Mouse (Mus musculus): ENCODE data around the gene Pcyt1a. TPM values are rescaled to one million over a fixed set of nuclear protein-coding genes. Genes with fewer than 3 reads are reported as not detected.

Pcyt1a gene
- total and polyA plus RNA-seq, 3 experiments: 17.0 to 25.7 (median 21.1) TPM

- no peaks in the 10 kb centered on the region for H3K36me3 ChIP-seq (replicated peaks in 1 of 2; ENCODE audit: control insufficient read depth in 1 of 2, insufficient read depth in 1 of 2, low read length in 1 of 2)
Measured at GRCm38 (mm10) chr16:32510399-32511337, 79.9 kb downstream of the Pcyt1a start.

GRCm38 (mm10) chr16:32511338-32511734 is 80.6 kb downstream of the Pcyt1a start:
- H3K79me2 ChIP-seq (replicated peaks; ENCODE audit: control insufficient read depth, extremely low read depth, insufficient read depth, poor library complexity, severe bottlenecking): no peaks in the 10 kb centered on the region
- in situ Hi-C loops (cut with MboI; ENCODE audit: low pct_ligation_motif_present, low pct_unique_long_range_greater_than_20kb, low sequenced_read_pairs) (loop anchor here (5.0 kb wide), 1 partner anchor 121 kb away; no protein-coding TSS in a partner anchor), dilution Hi-C loops (cut with MboI; ENCODE audit: extremely low pct_ligation_motif_present, extremely low pct_unique_long_range_greater_than_20kb, low sequenced_read_pairs) (no loop called here)
- TF ChIP-seq ZMIZ1 (IDR thresholded peaks at IDR 0.05; ENCODE audit: low read depth, low read length) (no peak), MEF2A (IDR thresholded peaks at IDR 0.05; ENCODE audit: borderline replicate concordance, low read depth, low read length) (no peak), ELF1 (IDR thresholded peaks at IDR 0.05; ENCODE audit: low read depth, low read length) (no peak), SIN3A (IDR thresholded peaks at IDR 0.05; ENCODE audit: low read length) (no peak), MAFK (IDR thresholded peaks at IDR 0.05; ENCODE audit: insufficient replicate concordance, low read length) (no peak), NRF1 (IDR thresholded peaks at IDR 0.05; ENCODE audit: low read depth, low read length) (no peak), USF1 (IDR thresholded peaks at IDR 0.05; ENCODE audit: low read depth, low read length) (no peak), E2F4 (IDR thresholded peaks at IDR 0.05; ENCODE audit: insufficient replicate concordance, low read depth, low read length) (no peak), CTCF (conservative IDR thresholded peaks at IDR 0.05 in 1 of 2, IDR thresholded peaks at IDR 0.05 in 1 of 2; ENCODE audit: low read depth in 2 of 2, low read length in 2 of 2) (no peak), MAX (IDR thresholded peaks at IDR 0.05; ENCODE audit: low read length) (no peak), RCOR1 (conservative IDR thresholded peaks at IDR 0.05; ENCODE audit: low read depth, low read length) (no peak), USF2 (conservative IDR thresholded peaks at IDR 0.05; ENCODE audit: low read depth, low read length) (no peak), ETS1 (conservative IDR thresholded peaks at IDR 0.05; ENCODE audit: low read depth, low read length) (no peak), ZC3H11A (IDR thresholded peaks at IDR 0.05; ENCODE audit: low read depth, low read length) (no peak), CHD2 (IDR thresholded peaks at IDR 0.05; ENCODE audit: low read length) (no peak), MAZ (IDR thresholded peaks at IDR 0.05; ENCODE audit: low read depth, low read length) (no peak), GABPA (IDR thresholded peaks at IDR 0.05; ENCODE audit: insufficient replicate concordance, low read depth, low read length) (no peak), POLR2AphosphoS2 (IDR thresholded peaks at IDR 0.05; ENCODE audit: low read depth, low read length) (no peak), RAD21 (IDR thresholded peaks at IDR 0.05; ENCODE audit: low read depth, low read length) (no peak), POLR2A (IDR thresholded peaks at IDR 0.05; ENCODE audit: low read depth, low read length) (no peak)
- no peak overlapping the region for H3K4me3 ChIP-seq (replicated peaks in 1 of 3; ENCODE audit: low read depth in 2 of 3, low read length in 2 of 3, poor library complexity in 1 of 3)
- H3K27me3 ChIP-seq (replicated peaks): peaks cover 2% of the 10 kb centered on the region
- no peak overlapping the region for H3K9ac ChIP-seq (ENCODE audit: insufficient read depth, low read depth)
- no peaks in the 10 kb centered on the region for H3K9me3 ChIP-seq (replicated peaks; ENCODE audit: low read length)
- DNase-seq (ENCODE audit: extremely low read depth): no peak
- no peaks in the 10 kb centered on the region for H3K36me3 ChIP-seq (replicated peaks in 1 of 2; ENCODE audit: control insufficient read depth in 1 of 2, insufficient read depth in 1 of 2, low read length in 1 of 2)
- no peak overlapping the region for H3K4me2 ChIP-seq (ENCODE audit: insufficient read depth, low read depth, poor library complexity, severe bottlenecking)
- H3K4me1 ChIP-seq (ENCODE audit: control insufficient read depth in 1 of 2, insufficient read depth in 2 of 2): peaks cover 0 to 2% of the 10 kb centered on the region in 2 experiments; a peak in 1 of 4 replicates
- H3K27ac ChIP-seq (ENCODE audit: insufficient read depth, low read depth): no peak overlapping the region

More at GRCm38 (mm10) chr16:32510399-32511337, 79.9 kb downstream of the Pcyt1a start:
- Histone ChIP-seq H3K79me2 (replicated peaks; ENCODE audit: control insufficient read depth, extremely low read depth, insufficient read depth, poor library complexity, severe bottlenecking) (no peaks in the 10 kb centered on the region), H3K4me1 (ENCODE audit: control insufficient read depth in 1 of 2, insufficient read depth in 2 of 2) (peaks cover 0 to 2% of the 10 kb centered on the region in 2 experiments; a peak in 1 of 4 replicates), H3K9ac (ENCODE audit: insufficient read depth, low read depth) (no peak overlapping the region), H3K27ac (ENCODE audit: insufficient read depth, low read depth) (no peak overlapping the region), H3K9me3 (replicated peaks; ENCODE audit: low read length) (no peaks in the 10 kb centered on the region), H3K4me3 (replicated peaks in 1 of 3; ENCODE audit: low read depth in 2 of 3, low read length in 2 of 3, poor library complexity in 1 of 3) (no peak overlapping the region), H3K27me3 (replicated peaks) (peaks cover 2% of the 10 kb centered on the region), H3K4me2 (ENCODE audit: insufficient read depth, low read depth, poor library complexity, severe bottlenecking) (no peak overlapping the region)
- in situ Hi-C loops (cut with MboI; ENCODE audit: low pct_ligation_motif_present, low pct_unique_long_range_greater_than_20kb, low sequenced_read_pairs): loop anchor here (5.0 kb wide), 1 partner anchor 122 kb away; no protein-coding TSS in a partner anchor
- dilution Hi-C loops (cut with MboI; ENCODE audit: extremely low pct_ligation_motif_present, extremely low pct_unique_long_range_greater_than_20kb, low sequenced_read_pairs): no loop called here
- TF ChIP-seq E2F4 (IDR thresholded peaks at IDR 0.05; ENCODE audit: insufficient replicate concordance, low read depth, low read length) (no peak), USF1 (IDR thresholded peaks at IDR 0.05; ENCODE audit: low read depth, low read length) (no peak), HCFC1 (IDR thresholded peaks at IDR 0.05; ENCODE audit: low read depth, low read length) (no peak), PAX5 (IDR thresholded peaks at IDR 0.05; ENCODE audit: low read length) (no peak), RCOR1 (conservative IDR thresholded peaks at IDR 0.05; ENCODE audit: low read depth, low read length) (no peak), ZC3H11A (IDR thresholded peaks at IDR 0.05; ENCODE audit: low read depth, low read length) (no peak), JUN (IDR thresholded peaks at IDR 0.05; ENCODE audit: insufficient read depth, low read depth, low read length) (no peak), IRF4 (IDR thresholded peaks at IDR 0.05; ENCODE audit: low read depth, low read length) (no peak), ELF1 (IDR thresholded peaks at IDR 0.05; ENCODE audit: low read depth, low read length) (no peak), USF2 (conservative IDR thresholded peaks at IDR 0.05; ENCODE audit: low read depth, low read length) (no peak), CTCF (conservative IDR thresholded peaks at IDR 0.05 in 1 of 2, IDR thresholded peaks at IDR 0.05 in 1 of 2; ENCODE audit: low read depth in 2 of 2, low read length in 2 of 2) (no peak), MXI1 (IDR thresholded peaks at IDR 0.05; ENCODE audit: low read depth, low read length) (no peak)
- DNase-seq (ENCODE audit: extremely low read depth): no peak
